8 mouse cellular contexts compared by ENCODE assay signal in the genomic region with DNA sequence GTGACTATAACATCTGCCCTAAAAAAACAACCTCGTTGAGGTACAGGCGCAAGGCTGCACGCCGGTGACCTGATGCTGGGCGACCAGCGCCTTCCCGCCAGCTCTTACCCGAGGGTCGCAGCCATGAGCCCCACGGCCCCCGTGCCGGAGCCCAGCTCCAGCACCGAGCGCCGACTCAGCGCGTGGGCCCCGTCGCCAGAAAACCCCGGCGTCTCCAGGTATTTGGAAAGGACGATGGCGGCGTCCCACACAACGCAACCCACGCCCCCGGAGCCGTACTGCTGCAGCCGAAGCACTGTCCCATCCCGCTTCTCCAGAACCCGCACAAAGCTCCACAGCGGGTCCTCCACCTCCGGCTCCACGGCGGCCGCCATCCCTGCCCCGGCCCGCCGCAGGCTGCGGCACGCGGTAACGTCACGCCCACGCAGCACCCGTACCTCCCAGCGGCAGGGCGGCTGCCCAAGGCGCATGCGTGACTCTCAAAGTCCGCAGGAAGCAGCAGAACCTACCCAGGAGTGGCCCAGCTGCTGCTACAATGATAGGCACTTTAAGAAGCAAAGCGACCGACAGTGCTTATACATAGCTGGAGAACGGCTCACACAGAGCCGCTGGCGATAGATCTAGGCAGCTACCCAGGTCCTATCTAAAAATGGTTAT. TPM values are rescaled to one million over a fixed set of nuclear protein-coding genes. Genes with fewer than 3 reads are reported as not detected.
DNase-seq lines count a peak whose midpoint lies in the region; ATAC-seq lines count a peak whose summit lies in the region.

A gene (minus strand): TSS at position 416 of the 657 bp plus-strand sequence.

- H3K4me3 ChIP-seq in hindbrain, embryonic 11.5 days (ENCODE audit: low read depth, low read length): peak within 1 kb of the TSS; percentile 60

- H3K4me2 ChIP-seq in hindbrain, embryonic 11.5 days (replicated peaks; ENCODE audit: low read depth, low read length): peak within 1 kb of the TSS; percentile 56

- peak; percentile 97 for ATAC-seq in hindbrain, embryonic 11.5 days (ENCODE audit: low FRiP score)

- under 1% methylated on average over 56 of the region's 56 CpGs for WGBS in hindbrain, embryonic 11.5 days

- DNase-seq in MN1 (ENCODE audit: low spot score): peak; percentile 91
- peak; percentile 86 for DNase-seq in cerebellum, adult 9-10 months
- peak; percentile 69 to 93 for DNase-seq in frontal cortex, adult 2 months (ENCODE audit: extremely low spot score in 1 of 2, low spot score in 1 of 2)
- peak; percentile 93 for DNase-seq in hindbrain, embryonic 11.5 days (ENCODE audit: low spot score)
- peak; percentile 83 to 89 for DNase-seq in layer of hippocampus, postnatal 10 days (ENCODE audit: low spot score in 2 of 2)
- peak; percentile 91 for DNase-seq in lung, postnatal 10 days
- peak; percentile 88 for DNase-seq in ovary, postnatal 36 days (ENCODE audit: low spot score)
- peak; percentile 90 for DNase-seq in thymus, postnatal 25 days

- 0 out of 2 replicates have a peak within 1 kb of the TSS, but pooled peaks have one; percentile 25 for H3K27ac ChIP-seq in hindbrain, embryonic 11.5 days (ENCODE audit: low read depth, low read length)

- H3K36me3 ChIP-seq in hindbrain, embryonic 11.5 days (ENCODE audit: control insufficient read depth, insufficient read depth, low read length): no peaks in the 10 kb centered on the region

- H3K27me3 ChIP-seq in hindbrain, embryonic 11.5 days (ENCODE audit: control insufficient read depth, insufficient read depth, low read length): no peaks in the 10 kb centered on the region

- H3K9ac ChIP-seq in hindbrain, embryonic 11.5 days (ENCODE audit: low read depth, low read length): peak within 1 kb of the TSS; percentile 74

- H3K4me1 ChIP-seq in hindbrain, embryonic 11.5 days (replicated peaks; ENCODE audit: control insufficient read depth, insufficient read depth, low read length): no peaks in the 10 kb centered on the region

- H3K9me3 ChIP-seq in hindbrain, embryonic 11.5 days (ENCODE audit: control insufficient read depth, low read length): no peaks in the 10 kb centered on the region

RNA-seq across cellular contexts. Expression of the gene that starts here (rescaled TPM):
- polyA plus RNA-seq in frontal cortex, adult 2 months (2012; rRNA removed): 23.7 and 26.8 TPM in 2 replicates
- polyA plus RNA-seq in hindbrain, embryonic 11.5 days (2014; fragmentation: Nextera tagmentation; extraction: Ambion mirVana): 18.9 and 19.6 TPM in 2 replicates
- total RNA-seq in layer of hippocampus, postnatal 10 days (2021): 10 to 100 TPM; 20.6 to 23.0 TPM

Comparison
In these comparisons a context has a peak if more than half of its experiments do, and no peak if none do; other contexts are left out.
1. Peak in every context shown above with its lines: DNase-seq, ATAC-seq, H3K4me3 ChIP-seq and H3K27ac ChIP-seq.